Mouse (Mus musculus) gonadal fat pad, adult 2 months (tissue): Measurements from ENCODE around the gene Pde2a. TPM values are rescaled to one million over a fixed set of nuclear protein-coding genes. Genes with fewer than 3 reads are reported as not detected.

Experiments
- DNase-seq: peaks from one replicate; pipeline ENCODE4 v3.0.0-alpha.2; 2012; ENCODE audit warnings: low read depth
- polyA plus RNA-seq: library from polyadenylated mRNA; depleted of rRNA; stranded (reverse); fragments of >200 nt; gene quantifications from 2 replicates; pipeline ENCODE4 v1.2.3, GENCODE M21; 2012

The Pde2a gene
- polyA plus RNA-seq, 1 experiment: 33.9 TPM

- no peak for DNase-seq
These were observed 17.7 kb upstream of the Pde2a start for GRCm38 (mm10) chr7:101403831-101404230.

GRCm38 (mm10) chr7:101410267-101410936, 11.1 kb upstream of the Pde2a start, which contains the start of gene Gm45837:
Gm45837 (plus strand) TSS chr7:101410886.
- no peak for DNase-seq

GRCm38 (mm10) chr7:101412796-101413195, 8.7 kb upstream of the Pde2a start:
- no peak for DNase-seq

GRCm38 (mm10) chr7:101414209-101414608, 7.3 kb upstream of the Pde2a start:
- DNase-seq: no peak

DNA sequence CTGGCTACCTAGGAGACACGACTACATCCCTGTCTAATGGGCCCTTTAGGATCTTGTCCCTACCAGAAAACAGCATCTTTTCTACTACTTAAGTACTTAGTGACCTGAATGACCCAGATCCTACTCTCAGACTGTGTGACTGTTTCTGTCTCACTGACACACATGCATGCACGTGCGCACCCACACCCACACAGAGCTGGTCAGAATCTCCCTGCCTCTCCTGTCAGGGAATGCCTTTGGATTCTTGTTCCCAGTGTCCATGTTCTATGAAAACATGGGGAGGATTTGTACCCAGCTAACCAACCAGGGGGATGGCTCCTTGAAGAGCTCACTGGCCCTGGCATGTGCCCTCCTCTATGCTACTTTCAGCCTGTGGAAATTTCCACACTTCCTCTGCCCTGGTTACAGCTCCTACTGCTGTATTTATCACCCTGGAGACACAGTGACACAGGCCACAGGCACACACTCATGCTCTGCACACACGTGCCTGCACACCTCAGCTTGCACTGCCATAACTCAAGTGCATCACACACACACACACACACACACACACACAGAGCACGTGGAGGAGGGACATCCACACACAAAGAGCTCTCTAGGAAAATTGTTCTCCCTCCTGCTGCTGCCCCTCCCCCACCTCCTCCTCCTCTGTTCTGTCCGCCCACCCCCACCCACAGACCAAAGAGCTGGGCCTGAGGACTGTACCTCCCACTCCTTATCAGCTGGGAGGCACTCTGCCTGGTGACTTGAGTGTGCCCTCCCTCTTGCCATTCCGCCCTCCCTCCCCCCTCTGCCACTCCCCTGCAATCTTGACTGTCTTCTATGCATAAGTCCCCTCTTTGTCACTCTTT, 6.6 kb upstream of the Pde2a start:
- DNase-seq: no peak

- no peak for DNase-seq
These were observed 5.9 kb upstream of the Pde2a start for GRCm38 (mm10) chr7:101415512-101416100.

DNA sequence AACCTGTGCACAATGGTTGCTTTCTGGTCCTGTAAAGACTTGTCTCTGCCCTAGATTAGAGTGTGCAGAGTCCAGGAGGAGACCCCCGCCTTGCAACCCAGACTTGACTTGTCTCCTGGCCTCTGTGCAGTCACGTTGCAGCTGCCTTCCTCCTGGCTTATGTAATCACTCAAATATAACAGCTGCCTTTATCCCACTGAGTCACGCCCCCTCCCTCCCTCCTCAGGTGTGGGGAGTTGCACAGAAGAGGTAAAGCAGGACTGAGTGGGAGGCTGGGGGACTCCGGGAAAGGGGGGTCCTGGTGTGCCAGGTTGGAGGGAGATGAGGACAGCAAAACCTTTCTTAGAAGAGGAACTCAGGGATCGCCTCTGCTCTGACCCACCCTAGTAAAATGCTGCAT, 5.1 kb upstream of the Pde2a start:
- no peak for DNase-seq

DNA sequence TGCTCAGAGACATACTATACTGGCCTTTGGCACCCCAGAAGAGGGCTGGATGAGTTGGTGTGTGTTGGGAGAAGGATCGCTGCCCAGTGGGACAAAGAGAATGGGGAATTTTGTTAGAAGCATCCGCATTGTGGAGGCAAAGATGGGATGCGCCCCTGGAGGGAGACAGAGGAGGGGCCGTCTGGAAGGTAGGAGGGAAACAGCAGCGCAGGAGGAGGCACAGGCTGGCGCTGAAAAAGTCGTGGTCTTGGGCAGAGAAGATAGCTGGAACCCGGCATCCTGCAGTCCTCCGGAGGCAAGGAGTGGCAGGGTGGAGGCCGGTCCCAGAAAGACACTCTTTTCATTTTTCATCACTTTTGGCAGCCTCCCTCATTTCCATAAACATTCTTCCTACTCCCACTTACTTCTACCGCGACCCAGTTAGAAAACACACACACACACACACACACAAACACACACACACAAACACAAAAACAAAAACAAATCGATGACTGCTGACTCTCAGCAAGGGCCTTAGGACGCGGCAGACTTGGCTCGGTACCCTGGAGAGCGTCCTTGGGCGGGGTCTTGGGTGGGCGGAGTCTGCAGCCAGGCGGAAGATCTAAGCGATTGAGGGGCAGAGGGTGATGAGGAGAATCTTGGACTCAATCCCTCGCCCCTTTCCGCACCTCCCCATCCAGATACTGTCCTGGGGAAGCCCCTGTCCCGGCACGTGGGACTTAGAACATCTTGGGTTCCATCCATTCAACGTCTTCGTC, 2.3 kb upstream of the Pde2a start:
- no peak for DNase-seq

DNA sequence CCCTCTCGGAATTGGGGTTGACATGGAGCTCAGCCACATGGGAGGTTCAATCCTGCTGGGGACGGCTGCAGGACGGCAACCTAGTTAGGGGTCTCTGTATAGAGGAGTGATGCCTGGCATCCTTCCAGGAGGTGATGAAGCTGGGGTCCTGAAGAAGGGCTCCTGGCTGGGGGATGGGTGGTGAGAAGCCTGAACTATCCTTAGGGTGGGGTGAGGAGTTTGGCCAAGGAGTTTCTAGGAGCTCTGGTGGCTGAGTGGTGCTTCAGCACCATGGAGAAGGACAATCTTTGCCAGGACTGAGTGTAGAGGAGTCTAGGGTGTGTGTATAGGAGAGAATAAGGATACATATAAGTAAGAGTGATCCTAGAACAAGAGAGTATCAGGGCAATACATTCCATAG, 578 bp downstream of the Pde2a start:
- no peak for DNase-seq

DNA sequence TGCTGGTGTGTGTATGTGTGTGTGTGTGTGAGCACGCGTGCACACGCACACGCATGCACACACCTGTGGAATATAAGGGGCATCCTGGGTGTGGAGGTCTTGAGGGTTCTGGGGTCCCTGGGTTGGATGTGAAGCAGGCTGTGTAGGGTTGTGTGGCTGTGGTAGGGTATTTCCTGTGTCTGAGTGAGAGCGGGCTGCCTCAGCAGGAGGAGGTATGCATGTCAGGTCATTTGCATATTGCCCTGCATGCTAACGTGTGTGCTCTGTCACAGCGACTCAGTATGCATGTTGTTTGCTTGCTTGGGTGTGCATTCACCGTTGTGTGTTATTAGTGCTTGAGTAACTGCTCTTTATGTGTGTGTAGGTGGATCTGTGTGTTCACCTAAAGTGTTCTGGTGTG, 1.2 kb downstream of the Pde2a start:
- no peak for DNase-seq

- no peak for DNase-seq
These were observed 2.5 kb downstream of the Pde2a start for GRCm38 (mm10) chr7:101423970-101424369.

DNA sequence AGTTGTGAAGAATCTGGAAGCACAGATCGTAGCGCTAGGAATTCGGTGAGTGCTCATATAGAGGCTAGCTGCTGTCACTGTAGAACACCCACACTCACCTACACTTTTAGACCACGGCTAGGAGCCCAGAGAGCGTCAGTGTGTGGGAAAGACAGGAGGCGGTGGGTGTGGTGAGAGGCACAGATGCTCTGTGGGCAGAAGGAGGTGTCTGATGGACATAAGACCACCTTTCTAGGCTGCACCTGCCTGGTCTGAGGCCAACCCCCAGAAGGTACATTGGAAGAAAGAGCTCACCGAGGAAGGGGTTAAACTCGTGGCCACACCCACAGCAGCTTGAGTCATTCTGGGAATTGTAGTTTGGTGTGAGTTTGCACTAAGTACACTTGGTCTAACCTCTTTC, 5.2 kb downstream of the Pde2a start:
- no peak for DNase-seq

DNA sequence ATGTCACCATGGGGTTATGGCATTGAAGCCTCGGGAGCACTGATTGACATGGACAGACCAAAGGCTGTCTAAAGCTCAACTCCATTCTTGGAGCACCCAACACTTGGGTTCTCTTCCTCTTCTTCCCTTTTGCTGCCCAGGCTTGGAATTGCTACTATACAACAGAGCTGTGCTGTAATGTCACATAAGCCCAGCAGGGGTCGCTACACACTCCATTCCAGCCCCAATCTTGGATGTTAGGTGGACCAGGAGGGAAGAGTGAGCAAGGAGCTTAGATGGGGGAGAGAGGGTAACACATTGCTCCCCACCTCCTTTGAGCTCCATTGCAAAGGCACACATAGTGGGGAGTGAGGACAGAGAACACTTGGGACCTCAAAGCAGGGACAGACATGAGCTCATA, 6.2 kb downstream of the Pde2a start:
- DNase-seq: no peak

GRCm38 (mm10) chr7:101435038-101435437, 13.5 kb downstream of the Pde2a start:
- DNase-seq: no peak

DNA sequence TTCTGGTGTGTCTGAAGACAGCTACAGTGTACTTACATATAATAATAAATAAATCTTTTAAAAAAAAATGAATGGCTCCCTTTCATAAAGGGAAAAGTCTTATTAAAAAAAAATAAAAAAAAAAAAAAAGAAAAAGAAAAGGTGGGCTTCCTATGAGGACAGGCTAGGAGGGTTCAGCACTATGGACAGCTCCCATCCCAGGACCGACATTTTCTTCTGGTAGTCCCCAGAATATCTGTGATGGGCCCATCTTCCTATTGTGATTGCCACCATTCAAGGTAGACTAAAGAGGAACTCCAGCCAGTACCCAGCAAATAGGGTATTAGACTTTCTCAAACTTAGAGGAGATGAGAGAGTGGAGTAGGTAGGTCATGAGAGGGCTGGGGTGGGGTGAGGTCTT, 16.4 kb downstream of the Pde2a start:
- DNase-seq: no peak

GRCm38 (mm10) chr7:101443093-101443492, 21.6 kb downstream of the Pde2a start:
- DNase-seq: no peak

GRCm38 (mm10) chr7:101444211-101444610, 22.7 kb downstream of the Pde2a start:
- DNase-seq: no peak

DNA sequence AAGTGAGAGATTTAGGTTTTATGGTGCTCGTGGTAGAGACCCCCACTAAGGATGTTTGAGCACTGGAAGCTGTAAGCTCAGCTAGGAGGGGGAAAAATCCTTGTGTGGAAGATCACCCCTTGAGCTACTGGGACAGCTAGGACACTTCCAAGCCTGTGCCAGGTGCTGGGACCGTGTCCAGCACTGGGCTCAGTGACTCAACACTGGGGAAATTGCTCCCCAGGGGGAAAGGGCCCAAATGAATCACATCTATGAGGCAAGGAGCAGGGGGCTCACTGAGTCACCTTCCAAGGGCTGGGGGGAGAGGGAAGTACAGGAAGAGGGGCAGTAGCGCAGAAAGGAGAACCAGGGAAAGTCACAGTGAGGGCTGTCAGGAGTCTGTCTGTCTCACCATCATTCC, 28.4 kb downstream of the Pde2a start:
- no peak for DNase-seq

GRCm38 (mm10) chr7:101450422-101451401, 29.2 kb downstream of the Pde2a start:
- no peak for DNase-seq

- DNase-seq: no peak
These were observed 31.2 kb downstream of the Pde2a start for GRCm38 (mm10) chr7:101452669-101453068.

GRCm38 (mm10) chr7:101453296-101453695, 31.8 kb downstream of the Pde2a start:
- no peak for DNase-seq
